Mouse (Mus musculus) intestine, postnatal 0 days (tissue): ENCODE results near the gene Cdk5rap2. TPM values are rescaled to one million over a fixed set of nuclear protein-coding genes. Genes with fewer than 3 reads are reported as not detected.

Source experiments
- ATAC-seq: fragments of 200-750 bp; cut with Nextera tagmentation; 2 replicates; pipeline ENCODE4 v1.8.0; 2017; ENCODE audit warnings: mild to moderate bottlenecking, moderate TSS enrichment, moderate library complexity
- H3K27ac ChIP-seq: fragments of 300-500 bp; sonication (generic); 2 replicates; pipeline ENCODE4 v1.5.1; 2014; ENCODE audit warnings: mild to moderate bottlenecking, low read depth, low read length, moderate library complexity
- H3K27me3 ChIP-seq: fragments of 300-500 bp; sonication (generic); replicated peaks from 2 replicates; pipeline ENCODE4 v1.6.1; 2014; ENCODE audit warnings: low read length, mixed read lengths; ENCODE audit not compliant: control insufficient read depth, insufficient read depth
- H3K36me3 ChIP-seq: fragments of 300-500 bp; sonication (generic); 2 replicates; pipeline ENCODE4 v1.6.1; 2014; ENCODE audit warnings: mild to moderate bottlenecking, moderate library complexity; ENCODE audit not compliant: control insufficient read depth, insufficient read depth
- H3K4me1 ChIP-seq: fragments of 300-500 bp; sonication (generic); replicated peaks from 2 replicates; pipeline ENCODE4 v1.6.1; 2014; ENCODE audit warnings: antibody characterized with exemption, low read length, mixed read lengths; ENCODE audit not compliant: control insufficient read depth, insufficient read depth
- H3K4me2 ChIP-seq: fragments of 300-500 bp; sonication (generic); replicated peaks from 2 replicates; pipeline ENCODE4 v1.6.1; 2014; ENCODE audit warnings: low read depth, mild to moderate bottlenecking, moderate library complexity
- H3K4me3 ChIP-seq: fragments of 300-500 bp; sonication (generic); 2 replicates; pipeline ENCODE4 v1.5.1; 2014; ENCODE audit warnings: low read depth, low read length
- H3K9ac ChIP-seq: fragments of 300-500 bp; sonication (generic); 2 replicates; pipeline ENCODE4 v1.6.1; 2014; ENCODE audit warnings: mild to moderate bottlenecking, low read depth, low read length
- H3K9me3 ChIP-seq: fragments of 300-500 bp; sonication (generic); 2 replicates; pipeline ENCODE4 v1.6.1; 2016; ENCODE audit warnings: mixed run types; ENCODE audit not compliant: control insufficient read depth
- CTCF ChIP-seq: sonication (generic); IDR thresholded peaks from 2 replicates; pipeline ENCODE4 v1.5.1; 2016; ENCODE audit warnings: low read depth, mild to moderate bottlenecking, control low read depth, antibody characterized with exemption, moderate library complexity
- WGBS: fragments of 180-500 bp; shearing (Covaris S2); extraction: QIAGEN DNeasy Blood & Tissue Kit; methylation state at CpG from one replicate; pipeline ENCODE4 v1.1.7; 2014; 5-methylcytosine and 5-hydroxymethylcytosine counted together
- polyA plus RNA-seq: library from polyadenylated mRNA; unstranded; fragments of >200 nt; fragmentation: Nextera tagmentation; extraction: Ambion mirVana; gene quantifications from 2 replicates; pipeline ENCODE4 v1.2.1, GENCODE M21; 2015

The Cdk5rap2 gene
- polyA plus RNA-seq, result 4.7 and 5.4 TPM in 2 replicates

DNA sequence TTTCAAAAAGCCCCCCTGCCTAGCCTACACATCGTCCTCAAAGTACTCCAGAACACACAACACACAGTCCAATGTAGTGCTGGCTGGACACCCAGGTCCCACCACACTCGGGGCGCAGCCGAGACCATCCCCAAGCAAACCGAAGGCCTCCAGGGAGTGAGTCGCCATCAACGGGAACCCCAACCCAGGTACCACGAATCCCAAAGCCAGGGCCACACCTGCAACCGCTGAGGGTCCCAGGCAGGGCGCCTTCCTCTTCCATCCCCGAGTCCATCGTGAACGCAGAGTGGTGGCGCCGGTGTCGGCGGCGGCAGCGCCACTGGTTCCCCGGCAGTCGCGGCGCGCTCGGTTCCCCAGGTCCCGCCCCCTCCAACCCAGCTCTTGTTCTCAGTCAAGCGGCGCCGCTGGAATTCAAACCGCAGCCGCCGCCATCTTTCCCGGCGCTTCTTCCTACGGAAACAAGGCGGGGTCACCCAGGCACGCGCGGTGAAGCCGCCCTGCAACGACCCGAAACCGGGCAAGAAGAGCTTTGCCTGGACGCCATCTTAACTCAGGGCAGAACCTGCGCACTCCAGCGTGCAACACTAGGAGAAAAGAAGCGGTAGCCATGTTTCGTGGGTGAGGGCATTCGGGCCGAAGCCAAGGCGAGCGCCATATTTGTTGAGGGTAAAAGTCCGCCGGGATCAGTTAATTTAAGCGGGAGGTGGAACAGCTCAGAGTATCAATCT, at the start of gene Cdk5rap2:
Gene Cdk5rap2, minus strand, starts transcription at position 450 of the 728 bp plus-strand sequence.
- H3K4me1 ChIP-seq, result peaks cover 3% of the 10 kb centered on the region; the same call in 1 of the 2 replicates
- no peak within 1 kb of the TSS for H3K27ac ChIP-seq
- ATAC-seq, result peak; percentile 100
- WGBS, result under 1% methylated on average over 54 of the region's 55 CpGs
- H3K9ac ChIP-seq, result peak within 1 kb of the TSS; percentile 56
- H3K27me3 ChIP-seq, result no peaks in the 10 kb centered on the region
- no peaks in the 10 kb centered on the region for H3K9me3 ChIP-seq
- peak within 1 kb of the TSS; percentile 86 for H3K4me2 ChIP-seq
- H3K36me3 ChIP-seq, result no peaks in the 10 kb centered on the region
- peak within 1 kb of the TSS; percentile 68 for H3K4me3 ChIP-seq
- TF ChIP-seq CTCF, result peak; percentile 23; the same call in 1 of the 2 replicates

DNA sequence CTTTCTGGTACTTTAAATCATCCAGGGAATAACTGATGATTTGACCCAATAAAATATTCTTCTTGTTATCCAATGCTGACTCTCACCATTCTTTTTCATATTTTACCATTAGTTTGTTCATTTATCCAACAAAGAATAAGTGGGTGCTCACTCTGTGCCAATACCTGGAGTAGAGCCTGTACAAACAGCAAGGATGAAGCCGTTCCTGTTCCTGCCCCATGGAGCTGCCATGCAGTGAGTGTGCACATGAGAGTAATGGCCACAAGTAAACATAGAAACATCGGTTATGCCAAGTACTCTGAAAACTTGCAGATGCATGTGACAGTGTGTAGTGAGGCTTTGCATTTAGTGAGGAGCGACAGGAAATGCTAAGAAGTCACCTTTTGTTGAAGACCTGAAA, 41.9 kb upstream of the Cdk5rap2 start:
- no peak overlapping the region for H3K4me3 ChIP-seq
- ATAC-seq, result no peak
- H3K27me3 ChIP-seq, result no peaks in the 10 kb centered on the region

DNA sequence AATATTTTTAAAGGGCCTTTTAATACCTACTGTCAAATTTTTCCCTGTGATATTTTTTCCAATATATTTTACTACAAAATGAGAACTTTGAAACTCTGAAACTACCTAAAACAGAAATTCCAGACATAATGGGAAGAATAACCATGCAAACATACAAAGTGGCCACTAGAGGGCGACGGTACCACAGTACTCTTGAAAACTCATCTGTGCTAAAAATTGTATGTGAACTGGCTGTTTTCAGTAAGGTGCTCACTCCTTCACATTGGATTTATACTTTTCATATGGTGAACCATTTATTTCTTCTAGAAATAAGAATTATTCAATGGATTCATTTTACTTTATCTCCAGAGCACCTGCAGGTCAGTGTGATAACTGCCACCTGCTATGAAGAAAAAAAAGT, 41.5 kb upstream of the Cdk5rap2 start:
- Histone ChIP-seq H3K27me3 (no peaks in the 10 kb centered on the region), H3K4me2 (no peak overlapping the region), H3K27ac (no peak overlapping the region), H3K36me3 (no peaks in the 10 kb centered on the region), H3K4me3 (no peak overlapping the region), H3K9ac (no peak overlapping the region), H3K9me3 (no peaks in the 10 kb centered on the region), H3K4me1 (no peaks in the 10 kb centered on the region)
- TF ChIP-seq CTCF, result peak; percentile 89
- 0% methylated on average over 2 of the region's 2 CpGs for WGBS
- no peak for ATAC-seq

More for the DNA sequence above, 41.9 kb upstream of the Cdk5rap2 start:
- Histone ChIP-seq H3K27ac (no peak overlapping the region), H3K9me3 (no peaks in the 10 kb centered on the region), H3K36me3 (no peaks in the 10 kb centered on the region), H3K4me1 (no peaks in the 10 kb centered on the region), H3K4me2 (no peak overlapping the region), H3K9ac (no peak overlapping the region)
- TF ChIP-seq CTCF, result no peak
- 80% methylated on average over 3 of the region's 3 CpGs for WGBS

DNA sequence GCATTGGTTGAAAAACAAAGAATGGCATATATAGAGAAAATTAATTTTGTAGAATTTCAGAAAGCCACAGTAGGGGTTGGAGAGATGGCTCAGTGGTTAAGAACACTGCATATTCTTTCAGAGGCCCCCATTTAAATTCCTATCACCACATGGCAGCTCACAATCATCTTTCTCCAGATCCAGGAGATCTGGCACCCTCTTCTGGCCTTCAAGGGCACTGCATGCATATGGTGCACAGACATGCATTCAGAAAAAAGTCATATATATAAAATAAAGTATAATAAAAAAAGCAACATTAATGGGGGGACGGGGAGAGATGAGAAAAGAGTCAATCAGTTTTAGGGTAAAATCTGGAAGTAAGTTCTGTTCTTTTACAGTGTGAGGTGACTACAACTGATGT, 39.4 kb upstream of the Cdk5rap2 start:
- WGBS, result 90% methylated on average over 1 of the region's 1 CpGs
- TF ChIP-seq CTCF, result peak; percentile 48
- no peak for ATAC-seq
- Histone ChIP-seq H3K9me3 (no peaks in the 10 kb centered on the region), H3K4me2 (no peak overlapping the region), H3K27me3 (no peaks in the 10 kb centered on the region), H3K36me3 (no peaks in the 10 kb centered on the region), H3K4me1 (no peaks in the 10 kb centered on the region), H3K4me3 (no peak overlapping the region), H3K27ac (no peak overlapping the region), H3K9ac (no peak overlapping the region)

DNA sequence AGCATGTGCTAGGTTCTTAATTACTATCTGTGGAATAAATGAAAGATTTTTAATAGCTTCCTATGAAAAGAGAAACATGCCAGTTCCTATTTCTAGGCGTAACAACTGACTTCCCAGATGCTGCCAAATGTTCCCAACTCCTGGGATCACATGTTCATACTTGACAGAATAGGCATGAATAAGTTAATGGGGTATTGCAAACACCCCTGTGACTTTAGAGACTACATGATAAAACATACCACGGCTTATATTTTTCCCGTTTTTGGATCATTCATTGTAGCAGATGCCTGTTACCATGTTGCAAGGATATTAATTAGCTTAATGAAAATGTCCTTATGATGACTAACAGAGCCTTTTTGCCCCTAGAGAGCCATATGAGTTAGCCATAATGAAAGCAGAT, 36.5 kb upstream of the Cdk5rap2 start:
- Histone ChIP-seq H3K27me3 (no peaks in the 10 kb centered on the region), H3K9ac (no peak overlapping the region), H3K4me3 (no peak overlapping the region), H3K36me3 (no peaks in the 10 kb centered on the region), H3K4me2 (no peak overlapping the region), H3K9me3 (no peaks in the 10 kb centered on the region), H3K4me1 (no peaks in the 10 kb centered on the region), H3K27ac (no peak overlapping the region)
- 91% methylated on average over 3 of the region's 3 CpGs for WGBS
- TF ChIP-seq CTCF, result no peak
- no peak for ATAC-seq

DNA sequence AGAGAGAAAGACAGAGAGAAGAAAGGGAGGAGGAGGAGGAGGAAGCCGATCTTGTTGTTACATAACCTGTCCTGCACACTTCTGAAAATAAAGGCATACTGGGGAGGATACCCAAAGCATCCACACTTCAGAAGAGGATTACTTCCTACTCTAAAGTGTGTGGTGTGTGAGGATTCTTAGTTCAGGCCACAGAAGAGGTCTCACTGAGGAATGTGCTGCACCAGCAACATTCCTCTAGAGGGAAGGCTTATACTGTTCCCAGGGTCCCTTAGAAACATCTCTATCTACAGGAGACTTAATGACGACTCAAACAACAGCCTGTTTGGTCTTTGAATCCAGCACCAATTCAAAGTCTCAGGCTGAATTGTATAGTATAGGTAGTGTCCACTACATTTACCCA, 10.0 kb upstream of the Cdk5rap2 start:
- Histone ChIP-seq H3K9me3 (no peaks in the 10 kb centered on the region), H3K4me3 (no peak overlapping the region), H3K4me1 (no peaks in the 10 kb centered on the region), H3K9ac (no peak overlapping the region), H3K4me2 (no peak overlapping the region), H3K27me3 (no peaks in the 10 kb centered on the region), H3K27ac (no peak overlapping the region), H3K36me3 (no peaks in the 10 kb centered on the region)
- WGBS, result 69% methylated on average over 2 of the region's 2 CpGs
- ATAC-seq, result no peak
- no peak for TF ChIP-seq CTCF
